Mouse (Mus musculus) lung, adult 2 months (tissue): ENCODE measurements around the gene Uggt2.

Source experiments
- CTCF ChIP-seq: fragments of 200-500 bp; IDR thresholded peaks from 2 replicates; pipeline ENCODE4 v1.5.1; 2011; ENCODE audit warnings: mild to moderate bottlenecking, low read length, control low read depth; ENCODE audit not compliant: insufficient read depth
- POLR2A ChIP-seq: fragments of 200-500 bp; IDR thresholded peaks from 2 replicates; pipeline ENCODE4 v1.6.1; 2011; ENCODE audit warnings: low read depth, mild to moderate bottlenecking, control low read depth, low read length, borderline replicate concordance; ENCODE audit errors: extremely low read depth

GRCm38 (mm10) chr14:118937533-118938492 lies 161.4 kb downstream of the Uggt2 start, which contains the start of gene Dnajc3:
- TF ChIP-seq POLR2A (peak; percentile 57; the same call in 1 of the 2 replicates), CTCF (no peak)
